Mouse (Mus musculus) lung, embryonic 16.5 days (tissue): ENCODE measurements at regions not wholly inside any gene's neighbourhood (a gene's known extent, or its start where the extent isn't known, plus 50 kb on each side); places are given as distances from the start of the nearest gene placed in this dataset.
A peak's percentile ranks its signal among the peaks of the same experiment; 100 is the strongest.

Source experiments
- ATAC-seq: fragments of 200-750 bp; cut with Nextera tagmentation; 2 replicates; pipeline ENCODE4 v1.8.0; 2017; ENCODE audit warnings: low read depth, mild to moderate bottlenecking, moderate library complexity
- H3K27ac ChIP-seq: fragments of 300-500 bp; sonication (generic); 2 replicates; pipeline ENCODE4 v1.5.1; 2014; ENCODE audit warnings: mild to moderate bottlenecking, control low read depth, low read length
- H3K27me3 ChIP-seq: fragments of 300-500 bp; sonication (generic); 2 replicates; pipeline ENCODE4 v1.6.1; 2014; ENCODE audit warnings: low read depth, low read length, mixed read lengths; ENCODE audit not compliant: control insufficient read depth, insufficient read depth
- H3K36me3 ChIP-seq: fragments of 300-500 bp; sonication (generic); 2 replicates; pipeline ENCODE4 v1.6.1; 2014; ENCODE audit warnings: low read length; ENCODE audit not compliant: control insufficient read depth, insufficient read depth
- H3K4me1 ChIP-seq: fragments of 300-500 bp; sonication (generic); replicated peaks from 2 replicates; pipeline ENCODE4 v1.6.1; 2014; ENCODE audit warnings: low read length, mixed read lengths; ENCODE audit not compliant: control insufficient read depth, insufficient read depth
- H3K4me2 ChIP-seq: fragments of 300-500 bp; sonication (generic); 2 replicates; pipeline ENCODE4 v1.6.1; 2014; ENCODE audit warnings: low read depth, low read length, control low read depth
- H3K4me3 ChIP-seq: fragments of 300-500 bp; sonication (generic); 2 replicates; pipeline ENCODE4 v1.5.1; 2014; ENCODE audit warnings: mild to moderate bottlenecking, low read length, control low read depth
- H3K9ac ChIP-seq: fragments of 300-500 bp; sonication (generic); 2 replicates; pipeline ENCODE4 v1.6.1; 2014; ENCODE audit warnings: low read length, control low read depth
- H3K9me3 ChIP-seq: fragments of 300-500 bp; sonication (generic); 2 replicates; pipeline ENCODE4 v1.6.1; 2016; ENCODE audit warnings: low read length; ENCODE audit not compliant: control insufficient read depth
- WGBS: fragments of 180-500 bp; shearing (Covaris S2); extraction: QIAGEN DNeasy Blood & Tissue Kit; methylation state at CpG from one replicate; pipeline ENCODE4 v1.1.7; 2014; 5-methylcytosine and 5-hydroxymethylcytosine counted together

GRCm38 (mm10) chr3:58318756-58319155 lies 95.8 kb upstream of the Tsc22d2 start:
- 78% methylated on average over 2 of the region's 2 CpGs for WGBS
- ATAC-seq, result no peak
- H3K27me3 ChIP-seq, result no peaks in the 10 kb centered on the region
- no peak overlapping the region for H3K9ac ChIP-seq
- no peaks in the 10 kb centered on the region for H3K9me3 ChIP-seq
- H3K4me2 ChIP-seq, result no peak overlapping the region
- H3K4me3 ChIP-seq, result no peak overlapping the region
- H3K4me1 ChIP-seq, result no peaks in the 10 kb centered on the region
- H3K36me3 ChIP-seq, result no peaks in the 10 kb centered on the region
- H3K27ac ChIP-seq, result no peak overlapping the region

- Histone ChIP-seq H3K4me3 (no peak overlapping the region), H3K36me3 (no peaks in the 10 kb centered on the region), H3K27ac (no peak overlapping the region), H3K4me2 (no peak overlapping the region), H3K27me3 (no peaks in the 10 kb centered on the region), H3K9ac (no peak overlapping the region), H3K4me1 (no peaks in the 10 kb centered on the region), H3K9me3 (no peaks in the 10 kb centered on the region)
- no peak for ATAC-seq
- 65% methylated on average over 1 of the region's 1 CpGs for WGBS
Measured at GRCm38 (mm10) chr3:58319463-58319862, 95.1 kb upstream of the Tsc22d2 start.

- Histone ChIP-seq H3K4me1 (no peaks in the 10 kb centered on the region), H3K9me3 (no peaks in the 10 kb centered on the region), H3K27me3 (no peaks in the 10 kb centered on the region), H3K9ac (no peak overlapping the region), H3K4me3 (no peak overlapping the region), H3K36me3 (no peaks in the 10 kb centered on the region), H3K27ac (no peak overlapping the region), H3K4me2 (no peak overlapping the region)
- ATAC-seq, result no peak
- 47% methylated on average over 4 of the region's 4 CpGs for WGBS
Measured at GRCm38 (mm10) chr3:58320812-58321211, 93.7 kb upstream of the Tsc22d2 start.

GRCm38 (mm10) chr3:58322322-58322721 lies 92.2 kb upstream of the Tsc22d2 start:
- Histone ChIP-seq H3K36me3 (no peaks in the 10 kb centered on the region), H3K27me3 (no peaks in the 10 kb centered on the region)
- 85% methylated on average over 1 of the region's 1 CpGs for WGBS

GRCm38 (mm10) chr3:58327721-58328120 lies 86.8 kb upstream of the Tsc22d2 start:
- H3K4me2 ChIP-seq, result no peak overlapping the region
- no peaks in the 10 kb centered on the region for H3K27me3 ChIP-seq
- H3K4me3 ChIP-seq, result no peak overlapping the region
- WGBS, result 52% methylated on average over 2 of the region's 2 CpGs
- no peak overlapping the region for H3K9ac ChIP-seq
- no peaks in the 10 kb centered on the region for H3K4me1 ChIP-seq
- H3K36me3 ChIP-seq, result no peaks in the 10 kb centered on the region
- no peak overlapping the region for H3K27ac ChIP-seq
- ATAC-seq, result no peak
- no peaks in the 10 kb centered on the region for H3K9me3 ChIP-seq

More at GRCm38 (mm10) chr3:58322322-58322721, 92.2 kb upstream of the Tsc22d2 start:
- Histone ChIP-seq H3K4me3 (no peak overlapping the region), H3K4me2 (no peak overlapping the region), H3K4me1 (no peaks in the 10 kb centered on the region), H3K9me3 (no peaks in the 10 kb centered on the region), H3K27ac (no peak overlapping the region), H3K9ac (no peak overlapping the region)
- no peak for ATAC-seq

GRCm38 (mm10) chr3:58330186-58330585 lies 84.3 kb upstream of the Tsc22d2 start:
- no peak overlapping the region for H3K27ac ChIP-seq
- ATAC-seq, result peak; percentile 91
- 58% methylated on average over 2 of the region's 2 CpGs for WGBS

GRCm38 (mm10) chr3:58333997-58334396 lies 80.5 kb upstream of the Tsc22d2 start:
- Histone ChIP-seq H3K27ac (no peak overlapping the region), H3K4me3 (no peak overlapping the region)
- ATAC-seq, result 0 out of 2 replicates have a peak, but pooled peaks have one; percentile 23

More at GRCm38 (mm10) chr3:58330186-58330585, 84.3 kb upstream of the Tsc22d2 start:
- H3K4me2 ChIP-seq, result no peak overlapping the region
- no peaks in the 10 kb centered on the region for H3K36me3 ChIP-seq
- H3K4me1 ChIP-seq, result no peaks in the 10 kb centered on the region
- H3K4me3 ChIP-seq, result no peak overlapping the region
- H3K27me3 ChIP-seq, result no peaks in the 10 kb centered on the region
- no peaks in the 10 kb centered on the region for H3K9me3 ChIP-seq
- no peak overlapping the region for H3K9ac ChIP-seq

GRCm38 (mm10) chr3:58335277-58335676 lies 79.2 kb upstream of the Tsc22d2 start:
- H3K4me1 ChIP-seq, result no peaks in the 10 kb centered on the region
- no peak overlapping the region for H3K4me2 ChIP-seq
- no peaks in the 10 kb centered on the region for H3K36me3 ChIP-seq
- H3K27me3 ChIP-seq, result no peaks in the 10 kb centered on the region
- no peak overlapping the region for H3K4me3 ChIP-seq
- 70% methylated on average over 6 of the region's 6 CpGs for WGBS
- no peak overlapping the region for H3K9ac ChIP-seq
- ATAC-seq, result no peak
- H3K27ac ChIP-seq, result no peak overlapping the region
- no peaks in the 10 kb centered on the region for H3K9me3 ChIP-seq

More at GRCm38 (mm10) chr3:58333997-58334396, 80.5 kb upstream of the Tsc22d2 start:
- Histone ChIP-seq H3K4me1 (no peaks in the 10 kb centered on the region), H3K36me3 (no peaks in the 10 kb centered on the region), H3K9me3 (no peaks in the 10 kb centered on the region), H3K9ac (no peak overlapping the region), H3K27me3 (no peaks in the 10 kb centered on the region), H3K4me2 (peak overlapping the region; percentile 1; the same call in 1 of the 2 replicates)
- WGBS, result 24% methylated on average over 7 of the region's 7 CpGs

- Histone ChIP-seq H3K36me3 (no peaks in the 10 kb centered on the region), H3K4me2 (no peak overlapping the region), H3K27ac (no peak overlapping the region), H3K27me3 (no peaks in the 10 kb centered on the region), H3K4me1 (no peaks in the 10 kb centered on the region), H3K9ac (no peak overlapping the region), H3K9me3 (no peaks in the 10 kb centered on the region), H3K4me3 (no peak overlapping the region)
- no peak for ATAC-seq
- WGBS, result 73% methylated on average over 5 of the region's 5 CpGs
Measured at GRCm38 (mm10) chr3:58336135-58336534, 78.4 kb upstream of the Tsc22d2 start.

- H3K36me3 ChIP-seq, result no peaks in the 10 kb centered on the region
- H3K9me3 ChIP-seq, result no peaks in the 10 kb centered on the region
- H3K27ac ChIP-seq, result no peak overlapping the region
- WGBS, result 83% methylated on average over 6 of the region's 6 CpGs
- no peaks in the 10 kb centered on the region for H3K4me1 ChIP-seq
- no peak for ATAC-seq
- no peak overlapping the region for H3K4me2 ChIP-seq
- H3K9ac ChIP-seq, result no peak overlapping the region
- H3K27me3 ChIP-seq, result no peaks in the 10 kb centered on the region
- H3K4me3 ChIP-seq, result no peak overlapping the region
Measured at GRCm38 (mm10) chr3:58336590-58336989, 77.9 kb upstream of the Tsc22d2 start.
